18 mouse cellular contexts compared by ENCODE assay signal in genomic region chr8:122329072-122329471, GRCm38 (mm10). TPM values are rescaled to one million over a fixed set of nuclear protein-coding genes. Genes with fewer than 3 reads are reported as not detected.
A peak's percentile ranks its signal among the peaks of the same experiment; 100 is the strongest.
DNase-seq lines count a peak whose midpoint lies in the region; ATAC-seq lines count a peak whose summit lies in the region.
"Had no signal": no experiment of that assay in that cellular context is flagged by ENCODE, and none has a peak within 500 bp of the region (broad histone marks: within the 10 kb centered on the region; RNA-seq: fewer than 3 reads in every experiment).

No protein-coding gene starts in this region.

- DNase-seq in heart, embryonic 10.5 days (ENCODE audit: low spot score): no peak
- DNase-seq in heart, postnatal 4 days: no peak
- DNase-seq in limb, embryonic 10.5 days (ENCODE audit: low spot score): no peak
- DNase-seq in hindbrain, embryonic 14.5 days (ENCODE audit: low spot score): no peak
- no peak for DNase-seq in gastrocnemius, postnatal 10 days
- DNase-seq: cerebellum, adult 8-10 months; heart, postnatal 10 days; layer of hippocampus, adult 9-11 months; thymus, postnatal 36 days had no signal

- H3K27ac ChIP-seq in heart, embryonic 10.5 days: peak overlapping the region; percentile 85
- H3K27ac ChIP-seq in limb, embryonic 13.5 days: no peak overlapping the region
- no peak overlapping the region for H3K27ac ChIP-seq in limb, embryonic 10.5 days
- 0 out of 2 replicates have a peak overlapping the region, but pooled peaks have one; percentile 23 for H3K27ac ChIP-seq in hindbrain, embryonic 14.5 days
- peak overlapping the region; percentile 54 for H3K27ac ChIP-seq in midbrain, embryonic 15.5 days

- no peak overlapping the region for H3K4me2 ChIP-seq in limb, embryonic 13.5 days (replicated peaks)
- no peak overlapping the region for H3K4me2 ChIP-seq in hindbrain, embryonic 14.5 days (replicated peaks)
- H3K4me2 ChIP-seq in midbrain, embryonic 15.5 days: no peak overlapping the region
- H3K4me2 ChIP-seq: limb, embryonic 12.5 days had no signal

- H3K27me3 ChIP-seq in heart, embryonic 10.5 days (ENCODE audit: insufficient read depth, poor library complexity, severe bottlenecking): peaks cover 7% of the 10 kb centered on the region
- H3K27me3 ChIP-seq in limb, embryonic 13.5 days: peaks cover 5% of the 10 kb centered on the region
- peaks cover 24% of the 10 kb centered on the region for H3K27me3 ChIP-seq in limb, embryonic 10.5 days (ENCODE audit: low read depth, poor library complexity, severe bottlenecking)
- H3K27me3 ChIP-seq in hindbrain, embryonic 14.5 days (ENCODE audit: control insufficient read depth, insufficient read depth, low read length): peaks cover 5% of the 10 kb centered on the region
- H3K27me3 ChIP-seq in midbrain, embryonic 15.5 days (replicated peaks): peaks cover 1% of the 10 kb centered on the region; the same call in 1 of the 2 replicates

- WGBS in heart, embryonic 10.5 days: 49% methylated on average over 8 of the region's 8 CpGs
- 64% methylated on average over 8 of the region's 8 CpGs for WGBS in limb, embryonic 13.5 days
- WGBS in limb, embryonic 10.5 days: 61% methylated on average over 8 of the region's 8 CpGs
- WGBS in hindbrain, embryonic 14.5 days: 74% methylated on average over 8 of the region's 8 CpGs
- WGBS in midbrain, embryonic 15.5 days: 76% methylated on average over 8 of the region's 8 CpGs

- H3K4me3 ChIP-seq in heart, embryonic 10.5 days: no peak overlapping the region
- no peak overlapping the region for H3K4me3 ChIP-seq in limb, embryonic 13.5 days
- H3K4me3 ChIP-seq in limb, embryonic 10.5 days: no peak overlapping the region
- no peak overlapping the region for H3K4me3 ChIP-seq in hindbrain, embryonic 14.5 days (replicated peaks; ENCODE audit: low read length)
- H3K4me3 ChIP-seq in midbrain, embryonic 15.5 days: no peak overlapping the region
- H3K4me3 ChIP-seq: limb, embryonic 12.5 days had no signal

- H3K9ac ChIP-seq in limb, embryonic 13.5 days: 0 out of 2 replicates have a peak overlapping the region, but pooled peaks have one; percentile 6
- H3K9ac ChIP-seq in hindbrain, embryonic 14.5 days: no peak overlapping the region
- H3K9ac ChIP-seq in midbrain, embryonic 15.5 days: no peak overlapping the region
- H3K9ac ChIP-seq: limb, embryonic 12.5 days had no signal

- peaks cover 93% of the 10 kb centered on the region for H3K4me1 ChIP-seq in heart, embryonic 10.5 days
- peaks cover 11% of the 10 kb centered on the region for H3K4me1 ChIP-seq in limb, embryonic 13.5 days
- peaks cover 44% of the 10 kb centered on the region for H3K4me1 ChIP-seq in limb, embryonic 10.5 days
- peaks cover 19% of the 10 kb centered on the region for H3K4me1 ChIP-seq in hindbrain, embryonic 14.5 days (replicated peaks; ENCODE audit: control insufficient read depth, insufficient read depth, low read length)
- peaks cover 41% of the 10 kb centered on the region for H3K4me1 ChIP-seq in midbrain, embryonic 15.5 days

- H3K9me3 ChIP-seq in heart, embryonic 10.5 days: no peaks in the 10 kb centered on the region
- H3K9me3 ChIP-seq in limb, embryonic 13.5 days: no peaks in the 10 kb centered on the region
- no peaks in the 10 kb centered on the region for H3K9me3 ChIP-seq in limb, embryonic 10.5 days (replicated peaks)
- no peaks in the 10 kb centered on the region for H3K9me3 ChIP-seq in hindbrain, embryonic 14.5 days (ENCODE audit: control insufficient read depth, low read length)
- H3K9me3 ChIP-seq in midbrain, embryonic 15.5 days: no peaks in the 10 kb centered on the region
- H3K9me3 ChIP-seq: limb, embryonic 12.5 days had no signal

- H3K36me3 ChIP-seq in heart, embryonic 10.5 days: peaks cover 60% of the 10 kb centered on the region
- H3K36me3 ChIP-seq in limb, embryonic 13.5 days: no peaks in the 10 kb centered on the region
- H3K36me3 ChIP-seq in limb, embryonic 10.5 days: no peaks in the 10 kb centered on the region
- H3K36me3 ChIP-seq in hindbrain, embryonic 14.5 days (replicated peaks; ENCODE audit: control insufficient read depth, insufficient read depth): no peaks in the 10 kb centered on the region
- H3K36me3 ChIP-seq in midbrain, embryonic 15.5 days (replicated peaks): no peaks in the 10 kb centered on the region
- H3K36me3 ChIP-seq: limb, embryonic 12.5 days had no signal

- no peak for ATAC-seq in limb, embryonic 13.5 days (ENCODE audit: low FRiP score, low read depth)
- no peak for ATAC-seq in hindbrain, embryonic 14.5 days (ENCODE audit: low FRiP score)
- no peak for ATAC-seq in midbrain, embryonic 15.5 days (replicated peaks)
- no peak for ATAC-seq in megakaryocyte-erythroid progenitor cell, adult 5-6 weeks (replicated peaks; ENCODE audit: low FRiP score, low TSS enrichment, poor library complexity, severe bottlenecking)

RNA-seq across cellular contexts. Expression of gene Trhr2, which starts 31.5 kb away (rescaled TPM):
- polyA plus RNA-seq in heart, embryonic 10.5 days (2016; fragmentation: Nextera tagmentation; extraction: Ambion mirVana): not detected in 2 replicates
- not detected for total RNA-seq in heart, postnatal 4 days (2021)
- 0.14 and 0.38 TPM in 2 replicates for polyA plus RNA-seq in limb, embryonic 13.5 days (2015; fragmentation: Nextera tagmentation; extraction: Ambion mirVana)
- polyA plus RNA-seq in limb, embryonic 10.5 days (2016; fragmentation: Nextera tagmentation; extraction: Ambion mirVana): not detected in 2 replicates
- polyA plus RNA-seq in hindbrain, embryonic 14.5 days (2014; fragmentation: Nextera tagmentation; extraction: Ambion mirVana): 0.21 TPM in 1 of 2 replicates, not detected in the other
- polyA plus RNA-seq in midbrain, embryonic 15.5 days (2015; fragmentation: Nextera tagmentation; extraction: Ambion mirVana): not detected in 2 replicates
- not detected for total RNA-seq in gastrocnemius, postnatal 10 days (2021)
- total RNA-seq in megakaryocyte-erythroid progenitor cell, adult 5-6 weeks (2014; fragmentation: Nextera tagmentation): not detected in 2 replicates
- not detected in 2 replicates for total RNA-seq in megakaryocyte-erythroid progenitor cell, adult 5-6 weeks (2017)
- total RNA-seq: G1E; gastrocnemius, adult 18-20 months; heart, postnatal 10 days had no signal
- polyA plus RNA-seq: embryonic facial prominence, embryonic 11.5 days; forebrain, embryonic 14.5 days; G1E; kidney, embryonic 16.5 days; limb, embryonic 12.5 days had no signal

RNA-seq across cellular contexts. Expression of gene Zfpm1, which starts 47.1 kb away (rescaled TPM):
- polyA plus RNA-seq in heart, embryonic 10.5 days (2016; fragmentation: Nextera tagmentation; extraction: Ambion mirVana): 5.7 and 12.8 TPM in 2 replicates
- total RNA-seq in heart, postnatal 4 days (2021): 10 to 100 TPM; 45.7 to 47.0 TPM
- 0.80 and 1.1 TPM in 2 replicates for polyA plus RNA-seq in limb, embryonic 13.5 days (2015; fragmentation: Nextera tagmentation; extraction: Ambion mirVana)
- polyA plus RNA-seq in limb, embryonic 10.5 days (2016; fragmentation: Nextera tagmentation; extraction: Ambion mirVana): 1.3 and 1.5 TPM in 2 replicates
- 1.8 and 2.0 TPM in 2 replicates for polyA plus RNA-seq in hindbrain, embryonic 14.5 days (2014; fragmentation: Nextera tagmentation; extraction: Ambion mirVana)
- polyA plus RNA-seq in midbrain, embryonic 15.5 days (2015; fragmentation: Nextera tagmentation; extraction: Ambion mirVana): 1.5 and 1.8 TPM in 2 replicates
- 10 to 100 TPM; 10.6 to 12.8 TPM for total RNA-seq in gastrocnemius, postnatal 10 days (2021)
- total RNA-seq in megakaryocyte-erythroid progenitor cell, adult 5-6 weeks (2014; fragmentation: Nextera tagmentation): 188 and 219 TPM in 2 replicates
- total RNA-seq in megakaryocyte-erythroid progenitor cell, adult 5-6 weeks (2017): 43.8 and 102 TPM in 2 replicates

RNA-seq across cellular contexts. Expression of gene Zc3h18, which starts 47.3 kb away (rescaled TPM):
- polyA plus RNA-seq in heart, embryonic 10.5 days (2016; fragmentation: Nextera tagmentation; extraction: Ambion mirVana): 47.4 and 51.0 TPM in 2 replicates
- 10 to 100 TPM; 28.4 to 31.1 TPM for total RNA-seq in heart, postnatal 4 days (2021)
- polyA plus RNA-seq in limb, embryonic 13.5 days (2015; fragmentation: Nextera tagmentation; extraction: Ambion mirVana): 59.2 and 59.9 TPM in 2 replicates
- 84.2 and 86.1 TPM in 2 replicates for polyA plus RNA-seq in limb, embryonic 10.5 days (2016; fragmentation: Nextera tagmentation; extraction: Ambion mirVana)
- polyA plus RNA-seq in hindbrain, embryonic 14.5 days (2014; fragmentation: Nextera tagmentation; extraction: Ambion mirVana): 22.9 and 23.4 TPM in 2 replicates
- polyA plus RNA-seq in midbrain, embryonic 15.5 days (2015; fragmentation: Nextera tagmentation; extraction: Ambion mirVana): 38.9 and 41.3 TPM in 2 replicates
- total RNA-seq in gastrocnemius, postnatal 10 days (2021): 10 to 100 TPM; 23.7 to 27.8 TPM
- 69.7 and 77.5 TPM in 2 replicates for total RNA-seq in megakaryocyte-erythroid progenitor cell, adult 5-6 weeks (2014; fragmentation: Nextera tagmentation)
- total RNA-seq in megakaryocyte-erythroid progenitor cell, adult 5-6 weeks (2017): 81.4 and 93.2 TPM in 2 replicates

Comparison
In these comparisons a context has a peak if more than half of its experiments do, and no peak if none do; other contexts are left out.
1. H3K27ac ChIP-seq: peak in heart, embryonic 10.5 days (single experiment), hindbrain, embryonic 14.5 days (single experiment) and midbrain, embryonic 15.5 days (single experiment); none in limb, embryonic 13.5 days (single experiment) and limb, embryonic 10.5 days (single experiment).